Mouse (Mus musculus) testis, adult 2 months (tissue): ENCODE measurements around the gene 1110051M20Rik.

ENCODE experiments used
- CTCF ChIP-seq: fragments of 200-500 bp; IDR thresholded peaks from 2 replicates; pipeline ENCODE4 v1.5.1; 2012; ENCODE audit warnings: low read depth, mild to moderate bottlenecking, inconsistent platforms, low read length, moderate library complexity; ENCODE audit not compliant: control insufficient read depth, insufficient read depth, insufficient replicate concordance
- POLR2A ChIP-seq: fragments of 200-500 bp; IDR thresholded peaks from 2 replicates; pipeline ENCODE4 v1.6.1; 2012; ENCODE audit warnings: low read depth, mild to moderate bottlenecking, inconsistent platforms, low read length, moderate library complexity; ENCODE audit not compliant: control insufficient read depth

- no peak for TF ChIP-seq POLR2A
- no peak for TF ChIP-seq CTCF
Observed at GRCm38 (mm10) chr2:91476251-91476661, 31.8 kb upstream of the 1110051M20Rik start.
